Mouse (Mus musculus) midbrain, embryonic 13.5 days (tissue): ENCODE measurements around the gene Dnah17. TPM values are rescaled to one million over a fixed set of nuclear protein-coding genes. Genes with fewer than 3 reads are reported as not detected.

ENCODE experiments used
- ATAC-seq: fragments of 200-750 bp; cut with Nextera tagmentation; 2 replicates; pipeline ENCODE4 v1.8.0; 2017; ENCODE audit warnings: mild to moderate bottlenecking, moderate TSS enrichment, moderate library complexity
- H3K27ac ChIP-seq: fragments of 300-500 bp; sonication (generic); 2 replicates; pipeline ENCODE4 v1.5.1; 2015; ENCODE audit warnings: inconsistent platforms, mild to moderate bottlenecking, moderate library complexity
- H3K27me3 ChIP-seq: fragments of 300-500 bp; sonication (generic); 2 replicates; pipeline ENCODE4 v1.6.1; 2015; ENCODE audit warnings: mild to moderate bottlenecking, inconsistent platforms
- H3K36me3 ChIP-seq: fragments of 300-500 bp; sonication (generic); 2 replicates; pipeline ENCODE4 v1.6.1; 2015; ENCODE audit warnings: mild to moderate bottlenecking, inconsistent platforms
- H3K4me1 ChIP-seq: fragments of 300-500 bp; sonication (generic); replicated peaks from 2 replicates; pipeline ENCODE4 v1.6.1; 2015; ENCODE audit warnings: inconsistent platforms
- H3K4me2 ChIP-seq: fragments of 300-500 bp; sonication (generic); replicated peaks from 2 replicates; pipeline ENCODE4 v1.6.1; 2015; ENCODE audit warnings: moderate library complexity, mild to moderate bottlenecking, inconsistent platforms
- H3K4me3 ChIP-seq: fragments of 300-500 bp; sonication (generic); replicated peaks from 2 replicates; pipeline ENCODE4 v1.5.1; 2015; ENCODE audit warnings: mild to moderate bottlenecking, inconsistent platforms
- H3K9ac ChIP-seq: fragments of 300-500 bp; sonication (generic); replicated peaks from 2 replicates; pipeline ENCODE4 v1.6.1; 2015; ENCODE audit warnings: mild to moderate bottlenecking, inconsistent platforms
- H3K9me3 ChIP-seq: fragments of 300-500 bp; sonication (generic); 2 replicates; pipeline ENCODE4 v1.6.1; 2016; ENCODE audit warnings: mild to moderate bottlenecking, inconsistent platforms
- WGBS: fragments of 180-500 bp; shearing (Covaris S2); methylation state at CpG from one replicate; pipeline ENCODE4 v1.1.7; 2015; 5-methylcytosine and 5-hydroxymethylcytosine counted together
- polyA plus RNA-seq: library from polyadenylated mRNA; unstranded; fragments of >200 nt; fragmentation: Nextera tagmentation; extraction: Ambion mirVana; gene quantifications from 2 replicates; pipeline ENCODE4 v1.2.1, GENCODE M21; 2015

Dnah17 gene
- polyA plus RNA-seq, 1 experiment from 2014 or later, result 0.34 TPM

GRCm38 (mm10) chr11:117998356-117998755 lies 132.1 kb downstream of the Dnah17 start:
- Histone ChIP-seq H3K27me3 (no peaks in the 10 kb centered on the region), H3K9ac (no peak overlapping the region), H3K36me3 (peaks cover 49% of the 10 kb centered on the region), H3K9me3 (no peaks in the 10 kb centered on the region), H3K4me1 (peaks cover 24% of the 10 kb centered on the region), H3K27ac (no peak overlapping the region), H3K4me2 (no peak overlapping the region), H3K4me3 (no peak overlapping the region)
- WGBS, result 94% methylated on average over 4 of the region's 4 CpGs
- ATAC-seq, result no peak

- Histone ChIP-seq H3K9me3 (no peaks in the 10 kb centered on the region), H3K27me3 (no peaks in the 10 kb centered on the region), H3K9ac (no peak overlapping the region), H3K4me1 (peaks cover 35% of the 10 kb centered on the region), H3K27ac (no peak overlapping the region), H3K4me2 (no peak overlapping the region), H3K36me3 (peaks cover 38% of the 10 kb centered on the region), H3K4me3 (no peak overlapping the region)
- WGBS, result 90% methylated on average over 2 of the region's 2 CpGs
- ATAC-seq, result no peak
These were observed 133.3 kb downstream of the Dnah17 start for GRCm38 (mm10) chr11:117997085-117997484.

- H3K36me3 ChIP-seq, result peaks cover 28% of the 10 kb centered on the region
- no peak overlapping the region; the same call in 1 of the 2 replicates for H3K9ac ChIP-seq
- WGBS, result 24% methylated on average over 3 of the region's 3 CpGs
- H3K4me1 ChIP-seq, result peaks cover 45% of the 10 kb centered on the region
- no peaks in the 10 kb centered on the region for H3K9me3 ChIP-seq
- H3K27me3 ChIP-seq, result no peaks in the 10 kb centered on the region
- H3K27ac ChIP-seq, result no peak overlapping the region
- no peak for ATAC-seq
- no peak overlapping the region for H3K4me2 ChIP-seq
- H3K4me3 ChIP-seq, result no peak overlapping the region
These were observed 134.4 kb downstream of the Dnah17 start for GRCm38 (mm10) chr11:117996066-117996465.

GRCm38 (mm10) chr11:117995661-117996060 lies 134.8 kb downstream of the Dnah17 start:
- ATAC-seq, result no peak
- no peak overlapping the region for H3K4me2 ChIP-seq
- H3K9ac ChIP-seq, result no peak overlapping the region; the same call in 1 of the 2 replicates
- peaks cover 49% of the 10 kb centered on the region for H3K4me1 ChIP-seq
- H3K27ac ChIP-seq, result no peak overlapping the region
- 45% methylated on average over 3 of the region's 3 CpGs for WGBS
- no peaks in the 10 kb centered on the region for H3K9me3 ChIP-seq
- no peaks in the 10 kb centered on the region for H3K27me3 ChIP-seq
- peaks cover 24% of the 10 kb centered on the region for H3K36me3 ChIP-seq
- H3K4me3 ChIP-seq, result no peak overlapping the region

- Histone ChIP-seq H3K27me3 (no peaks in the 10 kb centered on the region), H3K9ac (no peak overlapping the region), H3K27ac (no peak overlapping the region), H3K4me3 (no peak overlapping the region), H3K4me1 (peaks cover 53% of the 10 kb centered on the region), H3K36me3 (peaks cover 20% of the 10 kb centered on the region), H3K9me3 (no peaks in the 10 kb centered on the region), H3K4me2 (no peak overlapping the region)
- no peak for ATAC-seq
- WGBS, result 43% methylated on average over 2 of the region's 2 CpGs
These were observed 135.2 kb downstream of the Dnah17 start for GRCm38 (mm10) chr11:117995255-117995654.

GRCm38 (mm10) chr11:117994250-117995057 lies 136.0 kb downstream of the Dnah17 start:
- Histone ChIP-seq H3K4me3 (no peak overlapping the region), H3K27me3 (no peaks in the 10 kb centered on the region), H3K4me2 (no peak overlapping the region), H3K27ac (no peak overlapping the region), H3K4me1 (peaks cover 61% of the 10 kb centered on the region), H3K9ac (no peak overlapping the region; the same call in 1 of the 2 replicates), H3K9me3 (no peaks in the 10 kb centered on the region), H3K36me3 (peaks cover 12% of the 10 kb centered on the region)
- no peak for ATAC-seq
- whole genome bisulfite sequencing, result 88% methylated on average over 9 of the region's 9 CpGs

- no peak overlapping the region for H3K4me3 ChIP-seq
- H3K27ac ChIP-seq, result no peak overlapping the region
- no peak for ATAC-seq
- 81% methylated on average over 14 of the region's 14 CpGs for WGBS
- no peaks in the 10 kb centered on the region for H3K27me3 ChIP-seq
- H3K9me3 ChIP-seq, result no peaks in the 10 kb centered on the region
- H3K36me3 ChIP-seq, result peaks cover 6% of the 10 kb centered on the region
- peaks cover 70% of the 10 kb centered on the region for H3K4me1 ChIP-seq
- peak overlapping the region; percentile 25; the same call in 1 of the 2 replicates for H3K9ac ChIP-seq
- no peak overlapping the region for H3K4me2 ChIP-seq
These were observed 137.0 kb downstream of the Dnah17 start for GRCm38 (mm10) chr11:117993190-117994175.

GRCm38 (mm10) chr11:117991502-117992470 lies 138.6 kb downstream of the Dnah17 start:
- no peak overlapping the region for H3K4me3 ChIP-seq
- ATAC-seq, result no peak
- no peak overlapping the region for H3K4me2 ChIP-seq
- no peaks in the 10 kb centered on the region for H3K36me3 ChIP-seq
- no peak overlapping the region for H3K9ac ChIP-seq
- peaks cover 84% of the 10 kb centered on the region for H3K4me1 ChIP-seq
- 55% methylated on average over 9 of the region's 9 CpGs for WGBS
- no peak overlapping the region for H3K27ac ChIP-seq
- no peaks in the 10 kb centered on the region for H3K27me3 ChIP-seq
- no peaks in the 10 kb centered on the region for H3K9me3 ChIP-seq

GRCm38 (mm10) chr11:117989926-117990325 lies 140.5 kb downstream of the Dnah17 start:
- H3K36me3 ChIP-seq, result no peaks in the 10 kb centered on the region
- H3K4me1 ChIP-seq, result peaks cover 80% of the 10 kb centered on the region
- no peak overlapping the region for H3K9ac ChIP-seq
- no peak overlapping the region for H3K4me2 ChIP-seq
- H3K27me3 ChIP-seq, result no peaks in the 10 kb centered on the region
- 52% methylated on average over 10 of the region's 10 CpGs for WGBS
- no peak overlapping the region for H3K4me3 ChIP-seq
- ATAC-seq, result no peak
- no peaks in the 10 kb centered on the region for H3K9me3 ChIP-seq
- H3K27ac ChIP-seq, result no peak overlapping the region

GRCm38 (mm10) chr11:117989241-117989640 lies 141.2 kb downstream of the Dnah17 start:
- H3K27me3 ChIP-seq, result no peaks in the 10 kb centered on the region
- ATAC-seq, result no peak
- 84% methylated on average over 4 of the region's 4 CpGs for WGBS
- H3K9me3 ChIP-seq, result no peaks in the 10 kb centered on the region
- H3K4me1 ChIP-seq, result peaks cover 73% of the 10 kb centered on the region
- H3K36me3 ChIP-seq, result no peaks in the 10 kb centered on the region
- H3K27ac ChIP-seq, result no peak overlapping the region
- H3K9ac ChIP-seq, result no peak overlapping the region
- H3K4me3 ChIP-seq, result no peak overlapping the region
- H3K4me2 ChIP-seq, result no peak overlapping the region

- peak overlapping the region; percentile 98 for H3K9ac ChIP-seq
- no peaks in the 10 kb centered on the region for H3K27me3 ChIP-seq
- H3K36me3 ChIP-seq, result no peaks in the 10 kb centered on the region
- no peaks in the 10 kb centered on the region for H3K9me3 ChIP-seq
- peaks cover 63% of the 10 kb centered on the region for H3K4me1 ChIP-seq
- ATAC-seq, result no peak
- no peak overlapping the region for H3K27ac ChIP-seq
- WGBS, result 80% methylated on average over 4 of the region's 4 CpGs
- H3K4me2 ChIP-seq, result peak overlapping the region; percentile 95
- peak overlapping the region; percentile 100 for H3K4me3 ChIP-seq
These were observed 142.5 kb downstream of the Dnah17 start for GRCm38 (mm10) chr11:117987968-117988367.
